Mouse (Mus musculus) testis, adult 2 months (tissue): Measurements from ENCODE around the gene Hnrnpa2b1.

Experiments used
- CTCF ChIP-seq: fragments of 200-500 bp; IDR thresholded peaks from 2 replicates; pipeline ENCODE4 v1.5.1; 2012; ENCODE audit warnings: low read depth, mild to moderate bottlenecking, inconsistent platforms, low read length, moderate library complexity; ENCODE audit not compliant: control insufficient read depth, insufficient read depth, insufficient replicate concordance
- POLR2A ChIP-seq: fragments of 200-500 bp; IDR thresholded peaks from 2 replicates; pipeline ENCODE4 v1.6.1; 2012; ENCODE audit warnings: low read depth, mild to moderate bottlenecking, inconsistent platforms, low read length, moderate library complexity; ENCODE audit not compliant: control insufficient read depth

- TF ChIP-seq CTCF, result no peak
- no peak for TF ChIP-seq POLR2A
Observed at GRCm38 (mm10) chr6:51456198-51456597, 13.5 kb downstream of the Hnrnpa2b1 start.
